Mouse (Mus musculus): ENCODE results near the gene Exoc3l2. TPM values are rescaled to one million over a fixed set of nuclear protein-coding genes. Genes with fewer than 3 reads are reported as not detected.

Gene Exoc3l2
- polyA plus RNA-seq, 1 experiment from 2014 or later: 1.2 TPM

DNA sequence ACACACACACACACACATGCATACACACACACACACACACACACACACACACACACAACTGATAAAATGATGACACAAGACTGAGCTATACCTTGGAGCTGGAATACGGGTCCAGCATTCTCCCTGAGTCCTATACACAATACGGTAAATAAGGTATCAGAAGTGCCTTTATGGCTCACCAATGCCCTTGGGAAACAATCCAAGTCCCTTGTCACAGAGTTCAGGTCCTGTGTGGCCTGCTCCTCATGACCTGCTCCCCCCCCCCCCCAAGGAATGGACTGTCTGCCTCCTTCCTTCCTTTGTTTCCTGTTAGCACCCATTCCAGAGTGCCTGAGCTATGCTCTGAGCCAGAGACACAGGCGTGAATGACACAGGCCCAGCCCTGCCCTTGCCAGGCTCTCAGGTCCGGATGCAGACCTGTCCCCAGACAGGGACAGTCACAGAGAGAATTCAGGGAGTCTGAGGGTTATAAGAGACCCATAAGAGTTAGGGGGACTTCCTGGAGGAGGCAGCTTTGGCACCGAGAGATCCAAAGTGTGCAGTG lies 3.5 kb downstream of the Exoc3l2 start:
- ATAC-seq (replicated peaks; ENCODE audit: insufficient number of reproducible peaks, low FRiP score, low TSS enrichment, low read depth) (no peak), DNase-seq (ENCODE audit: low spot score) (no peak)
- Histone ChIP-seq H3K27me3 (ENCODE audit: control insufficient read depth, insufficient read depth, low read length) (peaks cover 20% of the 10 kb centered on the region), H3K36me3 (replicated peaks; ENCODE audit: control insufficient read depth, insufficient read depth, low read depth, low read length) (no peaks in the 10 kb centered on the region), H3K27ac (replicated peaks; ENCODE audit: low read depth, low read length) (no peak overlapping the region), H3K9ac (replicated peaks; ENCODE audit: low read length) (no peak overlapping the region), H3K9me3 (replicated peaks; ENCODE audit: control insufficient read depth, low read length) (no peaks in the 10 kb centered on the region), H3K4me1 (ENCODE audit: control insufficient read depth, insufficient read depth, low read length) (peaks cover 9% of the 10 kb centered on the region), H3K4me2 (ENCODE audit: low read depth, low read length) (no peak overlapping the region), H3K4me3 (ENCODE audit: low read depth, low read length) (no peak overlapping the region)
- 58% methylated on average over 5 of the region's 5 CpGs for WGBS

DNA sequence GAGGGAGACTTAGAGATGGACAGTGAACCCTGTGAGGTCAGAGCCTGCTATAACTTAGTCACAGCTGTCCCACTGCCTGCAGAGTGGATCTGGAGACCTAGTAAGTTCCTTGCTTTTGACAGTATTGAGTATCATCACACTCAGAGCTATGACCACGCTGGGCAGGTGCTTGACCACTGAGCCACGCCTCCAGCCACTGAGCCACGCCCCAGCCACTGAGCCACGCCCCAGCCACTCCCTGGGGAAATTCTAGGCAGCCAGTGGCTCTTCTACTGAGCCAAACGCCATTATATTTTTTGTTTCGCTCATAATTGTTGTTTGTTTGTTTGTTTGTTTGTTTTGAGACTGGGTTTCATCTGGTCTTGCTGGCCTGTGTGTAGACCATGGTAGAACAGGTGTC lies 4.5 kb downstream of the Exoc3l2 start:
- no peaks in the 10 kb centered on the region for H3K9me3 ChIP-seq (replicated peaks; ENCODE audit: control insufficient read depth, low read length)
- no peak for ATAC-seq (replicated peaks; ENCODE audit: insufficient number of reproducible peaks, low FRiP score, low TSS enrichment, low read depth)
- H3K27ac ChIP-seq (replicated peaks; ENCODE audit: low read depth, low read length): no peak overlapping the region
- H3K36me3 ChIP-seq (replicated peaks; ENCODE audit: control insufficient read depth, insufficient read depth, low read depth, low read length): no peaks in the 10 kb centered on the region
- no peak overlapping the region for H3K9ac ChIP-seq (replicated peaks; ENCODE audit: low read length)
- H3K4me3 ChIP-seq (ENCODE audit: low read depth, low read length): no peak overlapping the region
- no peak for DNase-seq (ENCODE audit: low spot score)
- H3K4me2 ChIP-seq (ENCODE audit: low read depth, low read length): no peak overlapping the region
- peaks cover 9% of the 10 kb centered on the region for H3K4me1 ChIP-seq (ENCODE audit: control insufficient read depth, insufficient read depth, low read length)
- 40% methylated on average over 6 of the region's 6 CpGs for WGBS
- H3K27me3 ChIP-seq (ENCODE audit: control insufficient read depth, insufficient read depth, low read length): peaks cover 29% of the 10 kb centered on the region

GRCm38 (mm10) chr7:19468279-19468678 lies 5.1 kb downstream of the Exoc3l2 start:
- Histone ChIP-seq H3K4me1 (ENCODE audit: control insufficient read depth, insufficient read depth, low read length) (peaks cover 9% of the 10 kb centered on the region), H3K4me2 (ENCODE audit: low read depth, low read length) (no peak overlapping the region), H3K36me3 (replicated peaks; ENCODE audit: control insufficient read depth, insufficient read depth, low read depth, low read length) (no peaks in the 10 kb centered on the region), H3K27ac (replicated peaks; ENCODE audit: low read depth, low read length) (no peak overlapping the region), H3K9me3 (replicated peaks; ENCODE audit: control insufficient read depth, low read length) (no peaks in the 10 kb centered on the region), H3K9ac (replicated peaks; ENCODE audit: low read length) (no peak overlapping the region), H3K27me3 (ENCODE audit: control insufficient read depth, insufficient read depth, low read length) (peaks cover 35% of the 10 kb centered on the region), H3K4me3 (ENCODE audit: low read depth, low read length) (no peak overlapping the region)
- no peak for DNase-seq (ENCODE audit: low spot score)
- ATAC-seq (replicated peaks; ENCODE audit: insufficient number of reproducible peaks, low FRiP score, low TSS enrichment, low read depth): no peak
- 62% methylated on average over 12 of the region's 12 CpGs for WGBS

DNA sequence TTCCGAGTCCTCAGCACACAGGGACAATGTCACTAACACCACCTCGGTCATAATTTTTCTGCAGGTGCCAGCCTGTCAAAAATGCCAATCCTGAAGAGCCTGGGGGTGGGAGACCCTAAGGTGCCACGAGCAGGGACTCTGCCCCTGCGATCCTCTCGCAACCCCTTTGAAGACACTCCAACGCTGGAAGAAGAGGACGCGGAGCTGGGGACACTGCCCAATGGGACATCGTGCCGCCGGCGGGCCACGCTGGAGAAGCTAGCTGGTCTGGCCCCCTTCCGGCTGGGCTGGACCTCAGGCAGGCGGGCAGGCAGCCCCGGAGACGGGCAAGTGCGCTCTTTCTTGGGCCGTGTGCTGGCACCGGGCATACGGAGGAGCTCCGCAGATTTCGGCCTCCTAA lies 6.3 kb downstream of the Exoc3l2 start:
- WGBS: 16% methylated on average over 23 of the region's 23 CpGs
- no peak overlapping the region for H3K4me3 ChIP-seq (ENCODE audit: low read depth, low read length)
- peaks cover 6% of the 10 kb centered on the region for H3K4me1 ChIP-seq (ENCODE audit: control insufficient read depth, insufficient read depth, low read length)
- peaks cover 45% of the 10 kb centered on the region for H3K27me3 ChIP-seq (ENCODE audit: control insufficient read depth, insufficient read depth, low read length)
- no peak overlapping the region for H3K27ac ChIP-seq (replicated peaks; ENCODE audit: low read depth, low read length)
- ATAC-seq (replicated peaks; ENCODE audit: insufficient number of reproducible peaks, low FRiP score, low TSS enrichment, low read depth) (no peak), DNase-seq (ENCODE audit: low spot score) (no peak)
- H3K9me3 ChIP-seq (replicated peaks; ENCODE audit: control insufficient read depth, low read length): no peaks in the 10 kb centered on the region
- no peaks in the 10 kb centered on the region for H3K36me3 ChIP-seq (replicated peaks; ENCODE audit: control insufficient read depth, insufficient read depth, low read depth, low read length)
- H3K9ac ChIP-seq (replicated peaks; ENCODE audit: low read length): no peak overlapping the region
- no peak overlapping the region for H3K4me2 ChIP-seq (ENCODE audit: low read depth, low read length)

DNA sequence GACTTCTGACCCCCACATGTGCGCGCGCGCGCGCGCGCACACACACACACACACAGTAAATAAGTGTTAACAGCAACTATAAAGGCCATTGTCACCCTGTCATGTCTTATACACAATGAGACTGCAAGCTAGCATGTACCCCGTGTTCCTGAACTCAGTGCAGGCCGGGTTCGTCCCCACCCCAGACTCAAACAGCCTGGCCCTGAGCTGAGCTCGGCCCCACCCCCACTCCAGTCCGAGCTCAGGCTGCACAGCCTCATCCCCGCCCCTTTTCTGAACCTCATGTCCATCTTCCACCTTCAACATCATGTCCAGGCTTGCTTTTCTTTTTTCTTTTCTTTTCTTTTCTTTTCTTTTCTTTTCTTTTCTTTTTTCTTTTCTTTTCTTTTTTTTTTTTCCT lies 7.2 kb downstream of the Exoc3l2 start:
- Histone ChIP-seq H3K27me3 (ENCODE audit: control insufficient read depth, insufficient read depth, low read length) (peaks cover 45% of the 10 kb centered on the region), H3K9ac (replicated peaks; ENCODE audit: low read length) (no peak overlapping the region), H3K4me2 (ENCODE audit: low read depth, low read length) (no peak overlapping the region), H3K4me1 (ENCODE audit: control insufficient read depth, insufficient read depth, low read length) (no peaks in the 10 kb centered on the region), H3K27ac (replicated peaks; ENCODE audit: low read depth, low read length) (no peak overlapping the region), H3K36me3 (replicated peaks; ENCODE audit: control insufficient read depth, insufficient read depth, low read depth, low read length) (no peaks in the 10 kb centered on the region), H3K4me3 (ENCODE audit: low read depth, low read length) (no peak overlapping the region), H3K9me3 (replicated peaks; ENCODE audit: control insufficient read depth, low read length) (no peaks in the 10 kb centered on the region)
- WGBS: 9% methylated on average over 14 of the region's 14 CpGs
- ATAC-seq (replicated peaks; ENCODE audit: insufficient number of reproducible peaks, low FRiP score, low TSS enrichment, low read depth) (no peak), DNase-seq (ENCODE audit: low spot score) (no peak)

GRCm38 (mm10) chr7:19472403-19472802 lies 9.3 kb downstream of the Exoc3l2 start:
- DNase-seq (ENCODE audit: low spot score) (no peak), ATAC-seq (replicated peaks; ENCODE audit: insufficient number of reproducible peaks, low FRiP score, low TSS enrichment, low read depth) (no peak)
- Histone ChIP-seq H3K27ac (replicated peaks; ENCODE audit: low read depth, low read length) (no peak overlapping the region), H3K27me3 (ENCODE audit: control insufficient read depth, insufficient read depth, low read length) (peaks cover 45% of the 10 kb centered on the region), H3K9ac (replicated peaks; ENCODE audit: low read length) (no peak overlapping the region), H3K36me3 (replicated peaks; ENCODE audit: control insufficient read depth, insufficient read depth, low read depth, low read length) (no peaks in the 10 kb centered on the region), H3K4me1 (ENCODE audit: control insufficient read depth, insufficient read depth, low read length) (no peaks in the 10 kb centered on the region), H3K4me3 (ENCODE audit: low read depth, low read length) (no peak overlapping the region), H3K9me3 (replicated peaks; ENCODE audit: control insufficient read depth, low read length) (no peaks in the 10 kb centered on the region), H3K4me2 (ENCODE audit: low read depth, low read length) (no peak overlapping the region)
- WGBS: 38% methylated on average over 4 of the region's 4 CpGs

GRCm38 (mm10) chr7:19473875-19474443 lies 10.8 kb downstream of the Exoc3l2 start:
- peak; percentile 76 for ATAC-seq (replicated peaks; ENCODE audit: insufficient number of reproducible peaks, low FRiP score, low TSS enrichment, low read depth)
- Histone ChIP-seq H3K27ac (replicated peaks; ENCODE audit: low read depth, low read length) (no peak overlapping the region), H3K27me3 (ENCODE audit: control insufficient read depth, insufficient read depth, low read length) (peaks cover 43% of the 10 kb centered on the region), H3K4me3 (ENCODE audit: low read depth, low read length) (peak overlapping the region; percentile 51), H3K9ac (replicated peaks; ENCODE audit: low read length) (peak overlapping the region; percentile 75), H3K36me3 (replicated peaks; ENCODE audit: control insufficient read depth, insufficient read depth, low read depth, low read length) (no peaks in the 10 kb centered on the region), H3K4me2 (ENCODE audit: low read depth, low read length) (peak overlapping the region; percentile 85), H3K4me1 (ENCODE audit: control insufficient read depth, insufficient read depth, low read length) (no peaks in the 10 kb centered on the region), H3K9me3 (replicated peaks; ENCODE audit: control insufficient read depth, low read length) (no peaks in the 10 kb centered on the region)
- WGBS: under 1% methylated on average over 82 of the region's 89 CpGs
- peak; percentile 88 for DNase-seq (ENCODE audit: low spot score)

- no peaks in the 10 kb centered on the region for H3K4me1 ChIP-seq (ENCODE audit: control insufficient read depth, insufficient read depth, low read length)
- H3K36me3 ChIP-seq (replicated peaks; ENCODE audit: control insufficient read depth, insufficient read depth, low read depth, low read length): no peaks in the 10 kb centered on the region
- no peak overlapping the region for H3K9ac ChIP-seq (replicated peaks; ENCODE audit: low read length)
- WGBS: 79% methylated on average over 2 of the region's 2 CpGs
- no peak overlapping the region for H3K4me2 ChIP-seq (ENCODE audit: low read depth, low read length)
- H3K27me3 ChIP-seq (ENCODE audit: control insufficient read depth, insufficient read depth, low read length): peaks cover 21% of the 10 kb centered on the region
- no peaks in the 10 kb centered on the region for H3K9me3 ChIP-seq (replicated peaks; ENCODE audit: control insufficient read depth, low read length)
- H3K4me3 ChIP-seq (ENCODE audit: low read depth, low read length): no peak overlapping the region
- no peak overlapping the region for H3K27ac ChIP-seq (replicated peaks; ENCODE audit: low read depth, low read length)
- no peak for DNase-seq (ENCODE audit: low spot score)
- no peak for ATAC-seq (replicated peaks; ENCODE audit: insufficient number of reproducible peaks, low FRiP score, low TSS enrichment, low read depth)
Observed at GRCm38 (mm10) chr7:19477084-19477483, 14.0 kb downstream of the Exoc3l2 start.

All from embryonic facial prominence, embryonic 11.5 days (tissue).